16 mouse cellular contexts compared by ENCODE assay signal in genomic region chr5:27122944-27123343, GRCm38 (mm10).
DNase-seq lines count a peak whose midpoint lies in the region; ATAC-seq lines count a peak whose summit lies in the region.
"Had no signal": no experiment of that assay in that cellular context is flagged by ENCODE, and none has a peak within 500 bp of the region (broad histone marks: within the 10 kb centered on the region; RNA-seq: fewer than 3 reads in every experiment).

No protein-coding gene starts in this region.

- no peaks in the 10 kb centered on the region for H3K4me1 ChIP-seq in forebrain, embryonic 15.5 days
- H3K4me1 ChIP-seq in forebrain, embryonic 16.5 days (replicated peaks; ENCODE audit: control insufficient read depth, insufficient read depth, low read length), result 0 out of 2 replicates have a peak, but pooled peaks cover 2% of the 10 kb centered on the region
- no peaks in the 10 kb centered on the region for H3K4me1 ChIP-seq in kidney, embryonic 16.5 days (ENCODE audit: insufficient read depth, low read length)
- no peaks in the 10 kb centered on the region for H3K4me1 ChIP-seq in neural tube, embryonic 15.5 days
- H3K4me1 ChIP-seq: liver, embryonic 13.5 days; neural tube, embryonic 12.5 days had no signal

- no peak overlapping the region for H3K9ac ChIP-seq in forebrain, embryonic 15.5 days (replicated peaks)
- no peak overlapping the region for H3K9ac ChIP-seq in forebrain, embryonic 16.5 days (replicated peaks; ENCODE audit: low read depth, low read length)
- no peak overlapping the region for H3K9ac ChIP-seq in kidney, embryonic 16.5 days (replicated peaks; ENCODE audit: low read length)
- H3K9ac ChIP-seq in neural tube, embryonic 15.5 days (replicated peaks), result no peak overlapping the region
- H3K9ac ChIP-seq: hindbrain, embryonic 14.5 days; liver, embryonic 13.5 days; neural tube, embryonic 12.5 days had no signal

- H3K4me2 ChIP-seq in forebrain, embryonic 15.5 days (replicated peaks), result no peak overlapping the region
- no peak overlapping the region for H3K4me2 ChIP-seq in forebrain, embryonic 16.5 days (ENCODE audit: low read length)
- no peak overlapping the region for H3K4me2 ChIP-seq in kidney, embryonic 16.5 days (replicated peaks; ENCODE audit: low read depth, low read length)
- no peak overlapping the region for H3K4me2 ChIP-seq in neural tube, embryonic 15.5 days
- H3K4me2 ChIP-seq: hindbrain, embryonic 14.5 days; liver, embryonic 13.5 days; neural tube, embryonic 12.5 days had no signal

- peak; percentile 53; the same call in 1 of the 2 replicates for ATAC-seq in forebrain, embryonic 15.5 days (replicated peaks)
- no peak for ATAC-seq in forebrain, embryonic 16.5 days
- ATAC-seq in kidney, embryonic 16.5 days (ENCODE audit: low FRiP score, low TSS enrichment), result no peak
- no peak for ATAC-seq in neural tube, embryonic 15.5 days (ENCODE audit: low FRiP score)
- ATAC-seq: intestine, embryonic 16.5 days; lung, postnatal 0 days had no signal

- no peaks in the 10 kb centered on the region for H3K27me3 ChIP-seq in forebrain, embryonic 15.5 days
- H3K27me3 ChIP-seq in forebrain, embryonic 16.5 days (replicated peaks; ENCODE audit: control insufficient read depth, insufficient read depth, low read length), result no peaks in the 10 kb centered on the region
- H3K27me3 ChIP-seq in kidney, embryonic 16.5 days (ENCODE audit: insufficient read depth, low read length), result no peaks in the 10 kb centered on the region
- no peaks in the 10 kb centered on the region for H3K27me3 ChIP-seq in neural tube, embryonic 15.5 days (replicated peaks)
- H3K27me3 ChIP-seq: liver, embryonic 13.5 days; neural tube, embryonic 12.5 days had no signal

- H3K4me3 ChIP-seq in forebrain, embryonic 15.5 days, result no peak overlapping the region
- H3K4me3 ChIP-seq in forebrain, embryonic 16.5 days (replicated peaks; ENCODE audit: low read length), result no peak overlapping the region
- no peak overlapping the region for H3K4me3 ChIP-seq in kidney, embryonic 16.5 days (ENCODE audit: low read length)
- no peak overlapping the region for H3K4me3 ChIP-seq in neural tube, embryonic 15.5 days (replicated peaks)
- H3K4me3 ChIP-seq: erythroblast, embryonic 14.5 days; liver, embryonic 13.5 days; neural tube, embryonic 12.5 days had no signal

- no peak overlapping the region for H3K27ac ChIP-seq in forebrain, embryonic 15.5 days (replicated peaks)
- no peak overlapping the region for H3K27ac ChIP-seq in forebrain, embryonic 16.5 days (ENCODE audit: low read length)
- no peak overlapping the region for H3K27ac ChIP-seq in kidney, embryonic 16.5 days (ENCODE audit: low read length)
- H3K27ac ChIP-seq in neural tube, embryonic 15.5 days (replicated peaks), result no peak overlapping the region
- H3K27ac ChIP-seq: hindbrain, embryonic 14.5 days; kidney, postnatal 0 days; liver, embryonic 13.5 days; neural tube, embryonic 12.5 days had no signal

- H3K9me3 ChIP-seq in forebrain, embryonic 15.5 days, result no peaks in the 10 kb centered on the region
- H3K9me3 ChIP-seq in forebrain, embryonic 16.5 days (ENCODE audit: control insufficient read depth, low read length), result no peaks in the 10 kb centered on the region
- no peaks in the 10 kb centered on the region for H3K9me3 ChIP-seq in kidney, embryonic 16.5 days (ENCODE audit: low read length)
- H3K9me3 ChIP-seq in neural tube, embryonic 15.5 days (replicated peaks), result no peaks in the 10 kb centered on the region
- H3K9me3 ChIP-seq: liver, embryonic 13.5 days; neural tube, embryonic 12.5 days had no signal

- WGBS in forebrain, embryonic 15.5 days, result 91% methylated on average over 2 of the region's 2 CpGs
- 80% methylated on average over 2 of the region's 2 CpGs for WGBS in forebrain, embryonic 16.5 days
- WGBS in kidney, embryonic 16.5 days, result 86% methylated on average over 2 of the region's 2 CpGs
- 85% methylated on average over 2 of the region's 2 CpGs for WGBS in neural tube, embryonic 15.5 days

- DNase-seq in adrenal gland, postnatal 36 days, result peak; percentile 4 to 15
- DNase-seq in brain, embryonic 18.5 days (ENCODE audit: low read depth, low spot score), result peak; percentile 20
- peak; percentile 79 for DNase-seq in cerebellum, adult 9-11 months
- DNase-seq: gastrocnemius, postnatal 36 days; liver, embryonic 13.5 days; right cerebral cortex, postnatal 14 days had no signal

- no peaks in the 10 kb centered on the region for H3K36me3 ChIP-seq in forebrain, embryonic 15.5 days
- H3K36me3 ChIP-seq in forebrain, embryonic 16.5 days (ENCODE audit: control insufficient read depth, insufficient read depth), result no peaks in the 10 kb centered on the region
- H3K36me3 ChIP-seq in kidney, embryonic 16.5 days (ENCODE audit: insufficient read depth, low read length), result no peaks in the 10 kb centered on the region
- no peaks in the 10 kb centered on the region for H3K36me3 ChIP-seq in neural tube, embryonic 15.5 days
- H3K36me3 ChIP-seq: liver, embryonic 13.5 days; neural tube, embryonic 12.5 days had no signal

Comparison
In these comparisons a context has a peak if more than half of its experiments do, and no peak if none do; other contexts are left out.
1. DNase-seq: peak in every context shown above with its lines; median percentile 79 in cerebellum, adult 9-11 months; 20 in brain, embryonic 18.5 days; 10 in adrenal gland, postnatal 36 days.